Mouse (Mus musculus) small intestine, adult 10 weeks (tissue): Measurements from ENCODE around the gene Dll4. TPM values are rescaled to one million over a fixed set of nuclear protein-coding genes. Genes with fewer than 3 reads are reported as not detected.

Source experiments
- polyA plus RNA-seq: library from polyadenylated mRNA; stranded (reverse); fragments of 350-450 nt; fragmentation: Illumina TruSeq; extraction: RNeasy Lipid Tissue Mini Kit (QIAGEN cat#74804); gene quantifications from one replicate; pipeline ENCODE4 v1.2.3, GENCODE M21; 2014; ENCODE audit warnings: low replicate concordance

Dll4 gene
- 0.30 TPM for polyA plus RNA-seq

DNA sequence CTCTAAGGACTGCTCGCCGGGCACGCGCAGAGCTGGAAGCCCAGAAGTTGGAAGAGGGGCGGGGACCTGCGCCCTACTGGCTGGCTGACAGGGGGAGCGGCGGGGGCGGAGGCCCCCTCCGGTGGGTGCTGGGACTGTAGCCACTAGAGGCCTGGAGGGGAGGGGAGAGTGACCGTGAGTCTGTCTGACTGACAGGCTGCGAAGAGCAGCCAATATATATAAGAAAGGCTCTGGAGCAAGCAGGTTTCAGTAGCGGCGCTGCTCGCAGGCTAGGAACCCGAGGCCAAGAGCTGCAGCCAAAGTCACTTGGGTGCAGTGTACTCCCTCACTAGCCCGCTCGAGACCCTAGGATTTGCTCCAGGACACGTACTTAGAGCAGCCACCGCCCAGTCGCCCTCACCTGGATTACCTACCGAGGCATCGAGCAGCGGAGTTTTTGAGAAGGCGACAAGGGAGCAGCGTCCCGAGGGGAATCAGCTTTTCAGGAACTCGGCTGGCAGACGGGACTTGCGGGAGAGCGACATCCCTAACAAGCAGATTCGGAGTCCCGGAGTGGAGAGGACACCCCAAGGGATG lies at the start of gene Dll4:
TSS of gene Dll4 (plus strand) at position 217 of the 576 bp plus-strand sequence.

DNA sequence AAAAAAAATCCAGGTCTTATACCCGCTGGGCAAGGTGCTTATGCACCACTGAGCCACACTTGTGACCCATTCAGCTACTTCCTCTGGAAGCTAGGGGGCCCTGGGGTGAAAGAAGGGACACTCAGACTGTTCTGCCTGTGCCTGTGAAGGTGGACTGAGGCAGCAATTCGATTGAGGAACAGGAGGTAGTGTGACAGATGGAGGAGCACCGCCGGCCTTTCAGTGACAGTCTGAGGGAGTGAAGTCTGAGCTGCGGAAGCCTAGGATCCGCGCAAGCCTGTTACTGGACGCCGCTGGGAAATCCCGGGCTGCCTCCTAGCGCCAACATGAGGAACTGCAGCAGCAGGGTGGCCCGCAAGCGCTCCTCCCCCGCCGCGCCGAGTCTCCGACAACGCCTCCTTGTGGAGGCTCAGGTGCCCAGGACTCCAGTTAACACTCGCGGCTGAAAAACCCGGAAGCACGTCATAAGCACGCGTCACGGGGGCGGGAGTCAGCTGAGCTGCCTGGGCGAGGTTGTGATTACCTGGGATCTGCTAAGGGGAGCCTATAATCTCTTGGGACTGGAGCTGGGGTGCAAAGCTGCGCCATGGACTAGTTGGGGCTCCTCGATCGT lies 37.2 kb upstream of the Dll4 start, which contains the start of gene Vps18:
TSS of gene Vps18 (plus strand) at position 471 of the 613 bp plus-strand sequence.

DNA sequence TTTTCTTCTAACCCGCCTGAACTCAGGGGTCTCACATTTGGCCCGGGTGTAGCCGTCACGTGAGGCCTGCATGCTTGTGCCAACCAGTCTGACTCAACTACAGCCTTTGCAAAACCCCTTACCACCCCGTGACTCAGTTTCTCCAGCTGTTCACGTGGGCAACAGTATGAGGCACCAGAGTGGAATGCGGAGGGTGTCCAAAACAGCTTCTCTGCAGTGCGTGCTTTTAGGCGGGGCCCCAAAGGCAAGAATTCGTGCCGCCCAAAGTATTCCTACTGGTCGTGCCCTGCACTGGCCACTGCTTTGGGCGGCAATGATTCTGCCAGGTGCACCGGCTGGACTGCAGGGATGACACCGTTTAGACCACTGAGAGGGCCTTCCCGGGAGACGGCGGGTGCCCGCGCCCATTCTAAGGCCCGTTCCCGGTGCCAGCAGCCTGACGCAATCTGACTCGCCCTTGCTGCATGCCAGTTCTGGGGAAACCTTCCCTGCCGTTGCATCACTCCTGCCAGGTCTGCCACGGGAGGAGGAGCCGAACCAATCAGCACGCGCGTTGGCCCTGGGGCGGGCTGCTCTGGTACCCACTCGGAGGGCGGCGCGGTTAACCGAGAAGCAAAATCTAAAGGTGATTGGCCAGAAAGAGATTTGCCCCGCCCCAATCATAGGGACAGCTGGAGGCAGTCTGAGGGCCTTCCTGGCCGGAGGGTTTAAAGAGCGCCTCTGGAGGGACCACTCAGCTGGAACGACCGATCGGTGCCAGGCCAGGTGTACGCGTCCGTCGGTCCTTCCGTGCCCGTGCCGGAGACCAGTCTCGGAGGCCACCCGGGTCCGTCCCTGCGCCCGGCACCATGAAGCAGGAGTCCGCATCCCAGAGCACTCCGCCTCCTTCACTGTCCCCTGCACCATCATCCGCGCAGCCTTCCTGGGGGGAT lies 25.2 kb downstream of the Dll4 start, which contains the start of gene Chac1:
TSS of gene Chac1 (plus strand) at position 675 of the 932 bp plus-strand sequence.

Other genes with a start within 250 kb of the Dll4 start
- gene Rad51, start 213.0 kb upstream of the Dll4 start, polyA plus RNA-seq: 14.0 TPM
- gene Rmdn3, start 168.8 kb upstream of the Dll4 start, polyA plus RNA-seq: 154 TPM
- gene Gchfr, start 158.0 kb upstream of the Dll4 start, polyA plus RNA-seq: not detected
- not detected for gene Gm14137, start 151.3 kb upstream of the Dll4 start, polyA plus RNA-seq
- gene Zfyve19, start 117.2 kb upstream of the Dll4 start, polyA plus RNA-seq: 2.9 TPM
- not detected for gene Dnajc17, start 117.0 kb upstream of the Dll4 start, polyA plus RNA-seq
- 40.4 TPM for gene Ppp1r14d, start 95.9 kb upstream of the Dll4 start, polyA plus RNA-seq
- gene Spint1, start 88.4 kb upstream of the Dll4 start, polyA plus RNA-seq: 24.6 TPM
- not detected for gene Rhov, start 54.5 kb upstream of the Dll4 start, polyA plus RNA-seq
- 0.26 TPM for gene Vps18, start 37.0 kb upstream of the Dll4 start, polyA plus RNA-seq
- gene Chac1, start 25.4 kb downstream of the Dll4 start, polyA plus RNA-seq: not detected
- 20.3 TPM for gene Ino80, start 151.9 kb downstream of the Dll4 start, polyA plus RNA-seq
- 0.30 TPM for gene Exd1, start 221.8 kb downstream of the Dll4 start, polyA plus RNA-seq
- gene Chp1, start 221.9 kb downstream of the Dll4 start, polyA plus RNA-seq: 317 TPM